Mouse (Mus musculus) CH12.LX (cell line): Measurements from ENCODE around the gene Rnf38.

Experiments
- E2F4 ChIP-seq: IDR thresholded peaks from 2 replicates; pipeline ENCODE4 v1.6.1; 2011; ENCODE audit warnings: low read depth, low read length, improper control_type of control experiment; ENCODE audit not compliant: insufficient replicate concordance
- JUN ChIP-seq: IDR thresholded peaks from 2 replicates; pipeline ENCODE4 v1.6.1; 2011; ENCODE audit warnings: low read depth, mild to moderate bottlenecking, low read length, improper control_type of control experiment, moderate library complexity; ENCODE audit not compliant: insufficient read depth
- MEF2A ChIP-seq: IDR thresholded peaks from 2 replicates; pipeline ENCODE4 v1.6.1; 2014; ENCODE audit warnings: low read depth, mild to moderate bottlenecking, inconsistent platforms, low read length, improper control_type of control experiment, borderline replicate concordance
- POLR2A ChIP-seq: IDR thresholded peaks from 2 replicates; pipeline ENCODE4 v1.6.1; 2011; ENCODE audit warnings: low read depth, mild to moderate bottlenecking, improper control_type of control experiment, low read length

GRCm38 (mm10) chr4:44172676-44173075 lies 60.9 kb downstream of the Rnf38 start:
- TF ChIP-seq POLR2A (no peak), MEF2A (no peak), JUN (no peak), E2F4 (no peak)
